Mouse (Mus musculus) T-cell, adult 2 months (primary cell): ENCODE results near the gene Krba1.

Source experiments
- DNase-seq: peaks from one replicate; pipeline ENCODE4 v3.0.0; 2022; ENCODE audit warnings: low spot score

Gene Krba1

GRCm38 (mm10) chr6:48426956-48427355 lies 31.6 kb downstream of the Krba1 start:
- DNase-seq = no peak

DNA sequence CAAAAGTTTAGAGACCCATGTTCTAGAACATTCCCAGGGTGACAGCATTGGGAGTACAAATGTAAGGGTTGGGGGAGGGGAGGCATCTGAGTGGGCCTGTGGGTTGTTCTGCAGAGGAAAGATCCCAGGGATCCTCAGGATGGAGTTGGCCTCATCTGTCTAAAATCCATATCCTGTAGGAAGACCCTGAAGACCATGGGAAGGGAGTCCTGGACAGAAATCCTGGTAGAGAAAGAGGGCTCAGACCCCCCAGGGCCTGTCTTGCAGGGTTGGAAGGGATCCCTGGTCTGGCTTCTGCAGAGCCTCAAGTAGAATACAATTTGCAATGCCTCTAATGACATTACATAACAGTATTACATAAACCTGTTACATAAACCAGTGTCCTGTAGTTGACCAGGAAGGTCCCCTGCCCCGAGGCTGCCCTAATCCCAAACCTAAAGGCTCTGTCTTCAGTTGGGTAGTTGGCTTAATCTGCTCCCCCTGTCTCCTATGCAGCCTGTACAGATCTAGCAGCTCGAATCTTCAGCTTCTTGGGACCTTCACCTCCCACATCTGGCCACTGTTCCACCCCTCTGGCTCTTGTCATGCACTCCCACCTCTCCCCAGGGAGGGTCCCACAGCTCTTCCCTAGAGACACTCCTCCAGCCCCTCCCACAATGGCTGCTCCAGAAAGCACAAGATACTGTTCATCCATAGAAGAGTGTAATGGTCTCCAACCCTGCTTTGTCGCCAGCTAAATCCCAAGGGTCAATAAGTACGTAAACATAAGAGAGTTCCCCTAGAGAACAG lies 33.6 kb downstream of the Krba1 start:
- no peak for DNase-seq

DNA sequence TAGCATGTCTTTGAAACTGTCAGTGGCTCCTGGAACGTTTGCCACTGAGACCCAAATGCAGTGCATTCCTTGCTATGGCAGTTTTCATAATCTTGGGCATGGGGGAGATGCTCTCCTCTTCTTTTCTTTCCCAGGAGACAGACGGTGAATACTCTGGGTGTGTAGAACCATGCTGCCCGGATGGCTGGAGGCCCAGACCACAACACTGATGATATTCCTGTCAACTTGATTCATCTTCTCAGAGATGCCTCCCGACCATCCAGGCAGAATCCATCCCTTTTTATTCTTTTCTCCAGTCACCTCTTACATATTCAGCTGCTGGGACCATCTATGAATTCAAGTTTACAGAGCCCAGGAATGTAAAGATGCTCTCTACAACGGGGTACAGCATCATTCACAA lies 35.4 kb downstream of the Krba1 start:
- DNase-seq = no peak

DNA sequence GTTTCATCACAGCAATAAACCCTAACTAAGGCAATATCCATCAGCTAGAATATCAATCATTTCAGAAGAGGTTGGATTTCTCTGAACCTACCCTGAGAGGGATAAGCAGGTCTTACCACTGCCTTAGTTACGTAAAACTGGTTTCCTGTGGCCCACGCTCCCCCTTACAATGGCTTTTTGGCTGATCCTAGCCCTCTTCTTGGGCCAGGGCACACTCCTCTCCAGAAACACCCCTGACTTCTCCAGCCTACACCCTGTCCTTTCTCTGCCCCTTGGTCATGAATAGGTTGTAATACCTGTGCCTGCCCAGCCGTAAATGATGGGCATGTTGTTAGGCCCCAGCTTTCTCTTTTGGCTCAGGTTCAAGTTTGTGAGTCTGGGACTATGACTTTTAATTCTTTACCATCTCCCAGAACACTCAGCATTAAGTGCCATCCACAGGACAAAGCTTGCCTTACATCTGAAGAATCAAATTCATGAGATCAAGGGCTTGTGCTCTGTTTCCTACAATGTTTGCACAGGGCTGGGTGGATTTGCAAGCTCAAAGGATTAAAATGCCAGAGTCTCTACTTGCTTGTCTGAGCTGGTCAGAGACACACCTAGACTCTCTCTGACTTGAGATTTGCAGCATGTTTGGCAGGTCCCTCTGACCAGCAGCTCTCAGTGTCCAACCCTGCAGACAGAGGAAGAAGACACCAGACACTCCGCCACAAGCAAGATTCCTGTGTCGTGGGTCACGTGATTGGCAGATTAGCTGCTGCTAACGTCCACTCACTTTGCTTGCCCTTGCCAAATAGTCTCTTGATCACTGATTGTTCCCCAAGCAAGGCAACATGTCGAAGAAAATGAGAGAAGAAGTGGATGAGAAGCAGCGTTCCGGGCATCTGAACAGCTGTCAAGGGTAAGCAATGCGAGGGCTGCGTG lies 37.8 kb downstream of the Krba1 start:
- no peak for DNase-seq

GRCm38 (mm10) chr6:48434651-48435050 lies 39.3 kb downstream of the Krba1 start:
- DNase-seq = no peak

- no peak for DNase-seq
Measured at GRCm38 (mm10) chr6:48435111-48435510, 39.7 kb downstream of the Krba1 start.

DNA sequence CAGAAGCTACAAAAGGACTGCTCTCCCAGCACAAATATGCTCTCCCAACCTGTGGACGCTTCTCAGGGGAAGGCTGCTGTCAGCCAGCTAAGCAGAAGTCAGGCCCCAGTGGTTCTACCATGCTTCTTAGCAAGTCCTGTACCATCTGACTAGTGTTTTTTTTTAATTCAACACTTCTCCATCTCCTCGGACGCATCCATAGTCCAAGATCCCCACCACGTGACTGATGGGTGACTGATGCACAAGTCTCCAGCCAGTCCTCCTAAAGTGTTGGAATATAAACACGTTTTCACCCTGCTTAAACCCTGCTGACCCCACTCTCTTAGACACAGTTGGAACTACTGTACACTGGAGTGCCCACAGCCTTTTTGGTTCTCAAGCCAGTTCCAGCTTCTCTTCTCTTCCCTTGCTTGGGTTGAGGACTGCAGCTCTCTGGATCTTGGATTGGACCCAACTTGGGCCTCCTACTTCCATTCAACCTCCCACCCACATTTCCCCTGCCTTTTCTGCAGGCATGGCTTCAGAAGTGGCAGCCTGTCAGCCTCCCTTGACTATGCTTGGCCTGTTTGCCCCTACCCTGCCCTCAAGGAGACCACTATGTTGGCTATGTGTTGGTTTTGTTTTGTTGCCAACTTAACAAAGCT lies 40.4 kb downstream of the Krba1 start:
- no peak for DNase-seq

- no peak for DNase-seq
Measured at GRCm38 (mm10) chr6:48437679-48438376, 42.4 kb downstream of the Krba1 start.

- no peak for DNase-seq
Measured at GRCm38 (mm10) chr6:48438475-48439125, 43.2 kb downstream of the Krba1 start.

GRCm38 (mm10) chr6:48439654-48440053 lies 44.3 kb downstream of the Krba1 start:
- no peak for DNase-seq

GRCm38 (mm10) chr6:48440306-48441014 lies 45.1 kb downstream of the Krba1 start:
- DNase-seq = no peak

DNA sequence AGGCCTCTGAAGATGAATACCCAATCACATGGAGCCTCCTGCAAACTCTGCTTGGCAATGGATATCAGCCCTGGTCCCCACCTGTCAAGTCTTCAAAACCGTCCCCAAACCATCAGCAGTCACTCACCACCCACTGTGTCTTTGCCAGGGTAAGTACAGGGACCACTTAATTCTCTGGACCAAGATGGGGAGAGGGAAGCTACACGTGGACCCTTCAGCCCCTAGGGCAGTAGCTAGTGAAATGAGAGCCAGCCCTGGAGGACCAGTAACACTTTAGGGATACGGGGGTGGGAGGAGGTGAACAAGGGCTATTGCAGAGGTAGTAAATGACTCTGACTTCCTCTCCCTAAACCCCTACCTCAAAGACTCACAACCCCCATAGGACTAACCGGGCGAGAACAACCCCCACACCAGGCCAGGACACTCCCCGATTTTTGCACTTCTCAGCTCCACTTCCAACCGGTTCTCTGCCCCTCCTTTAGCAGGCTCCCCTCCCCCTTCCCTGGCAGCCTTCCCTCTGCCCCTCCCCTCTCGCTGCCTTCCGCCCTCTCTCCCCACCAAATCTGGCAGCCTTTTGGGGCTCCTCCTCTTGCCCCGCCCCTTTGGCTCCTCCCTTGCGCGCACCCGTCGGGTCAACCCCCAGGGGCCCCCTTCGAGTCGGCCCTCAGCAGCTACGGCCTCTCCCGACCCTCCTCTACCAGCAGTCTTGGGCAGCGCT lies 48.4 kb downstream of the Krba1 start:
- peak; percentile 83 for DNase-seq

DNA sequence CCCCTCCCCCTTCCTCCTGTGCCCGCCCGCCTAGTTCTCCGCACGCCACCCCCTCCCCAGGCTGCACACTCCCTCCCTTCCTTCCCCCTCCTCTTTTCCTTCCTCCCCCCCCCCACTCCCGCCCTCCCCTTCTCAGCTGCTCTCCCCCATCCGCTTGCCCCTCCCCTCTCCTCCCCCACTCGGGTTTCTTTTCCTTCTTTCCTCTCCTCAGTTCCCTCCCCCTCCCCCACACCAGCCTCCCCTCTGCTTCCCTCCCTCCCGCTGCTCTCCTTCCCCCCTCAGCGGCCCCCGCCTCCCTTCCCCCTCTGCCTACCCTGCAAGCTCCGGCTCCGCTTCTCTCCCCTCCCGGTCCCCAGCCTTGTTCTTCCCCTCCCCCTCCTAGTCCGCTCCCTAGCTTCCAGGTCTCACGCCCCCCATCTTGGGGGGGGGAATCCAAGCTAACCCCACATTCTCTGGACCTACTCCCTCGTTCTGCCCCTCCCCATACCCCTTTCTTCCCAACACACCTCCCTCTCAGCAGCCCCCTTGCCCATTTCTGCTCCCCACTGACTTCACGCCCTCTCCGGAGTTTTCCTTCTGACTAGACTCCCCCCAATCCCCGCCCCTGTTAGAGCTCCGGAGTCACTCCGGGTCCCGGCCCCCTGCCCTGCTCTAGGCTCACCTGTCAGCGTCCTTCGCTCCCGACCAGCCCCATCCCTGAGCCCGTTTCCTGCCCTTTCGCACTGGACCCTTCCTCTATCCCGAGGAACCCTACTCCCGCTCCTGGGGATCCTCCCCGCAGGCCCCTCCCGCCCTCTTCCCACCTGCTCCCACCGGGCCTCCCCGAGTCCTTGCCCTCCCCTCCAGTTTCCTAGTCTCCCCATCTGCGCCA lies 49.2 kb downstream of the Krba1 start:
- peak; percentile 18 for DNase-seq

- DNase-seq = peak; percentile 14
Measured at GRCm38 (mm10) chr6:48445181-48446101, 50.1 kb downstream of the Krba1 start, which contains the start of gene Zfp467. TSS of gene Zfp467 (minus strand) at chr6:48445825.

DNA sequence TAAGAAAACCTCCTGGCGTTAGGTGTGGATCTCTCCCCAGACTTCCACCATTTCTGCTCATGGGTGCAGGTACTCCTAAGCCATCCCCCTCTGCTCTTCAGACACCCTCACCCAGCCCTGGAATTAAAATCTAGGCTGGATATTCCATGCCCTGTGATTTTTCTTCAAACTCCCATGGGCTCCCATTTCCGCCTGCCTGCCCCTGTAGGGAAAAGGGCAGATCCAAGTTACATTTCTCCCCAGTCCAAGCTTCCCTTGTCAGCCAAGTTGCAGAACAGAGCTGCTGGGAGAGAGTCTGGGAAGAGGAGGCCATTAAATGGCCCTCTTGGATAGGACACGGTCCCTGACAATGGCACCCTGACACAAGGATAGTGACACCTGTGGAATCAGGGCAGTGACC lies 50.9 kb downstream of the Krba1 start:
- DNase-seq = no peak

DNA sequence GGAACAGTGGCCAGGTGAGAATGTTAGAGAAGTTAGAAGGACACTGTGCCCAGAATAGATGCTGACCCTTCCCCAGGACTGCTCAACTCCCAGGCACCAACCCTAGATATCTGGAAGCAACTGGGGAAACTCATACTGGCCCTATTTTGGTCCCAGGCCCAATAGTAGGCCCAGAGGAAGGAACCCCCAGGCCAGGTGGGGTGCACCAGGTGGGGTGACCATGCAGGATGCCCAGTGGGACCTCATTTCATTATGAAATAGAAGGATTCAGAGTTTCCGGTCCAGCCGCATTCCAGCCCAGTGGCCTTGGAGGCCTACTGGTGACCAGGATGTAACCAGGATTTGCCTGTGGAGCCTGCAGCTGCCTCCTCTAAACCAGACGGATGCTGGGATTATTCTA lies 51.5 kb downstream of the Krba1 start:
- DNase-seq = no peak

GRCm38 (mm10) chr6:48447929-48448328 lies 52.5 kb downstream of the Krba1 start, which contains the start of gene Sspo:
TSS of gene Sspo (plus strand) at chr6:48448229.
- DNase-seq = no peak

DNA sequence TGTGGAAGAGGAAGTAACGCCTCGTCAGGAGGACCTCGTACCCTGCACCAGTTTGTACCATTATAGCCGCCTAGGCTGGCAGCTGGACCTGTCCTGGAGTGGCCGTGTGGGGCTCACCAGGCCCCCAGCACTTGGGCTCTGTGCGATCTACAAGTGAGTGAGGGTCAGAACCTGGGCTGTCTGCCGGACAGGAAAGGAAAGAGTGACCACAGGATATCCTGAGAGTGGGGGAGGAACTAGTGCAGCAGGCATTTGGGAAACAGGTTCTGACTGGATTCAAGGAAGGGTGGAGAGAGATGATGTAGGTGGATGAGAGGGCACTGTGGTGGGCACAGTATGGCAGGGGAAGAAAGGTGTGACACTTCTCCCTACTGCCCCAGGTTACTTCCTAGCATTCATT lies 53.1 kb downstream of the Krba1 start:
- DNase-seq = no peak
